Mouse (Mus musculus): Measurements from ENCODE around the gene Kif5c. TPM values are rescaled to one million over a fixed set of nuclear protein-coding genes. Genes with fewer than 3 reads are reported as not detected.

Kif5c gene
- polyA plus RNA-seq, 1 experiment from 2014 or later: 218 TPM

GRCm38 (mm10) chr2:49694727-49695126 lies 75.6 kb downstream of the Kif5c start:
- Histone ChIP-seq H3K4me1 (ENCODE audit: control insufficient read depth, insufficient read depth, low read length) (peaks cover 15% of the 10 kb centered on the region; the same call in 1 of the 2 replicates), H3K27me3 (ENCODE audit: control insufficient read depth, insufficient read depth, low read length) (no peaks in the 10 kb centered on the region), H3K27ac (ENCODE audit: low read depth, low read length) (no peak overlapping the region), H3K9me3 (ENCODE audit: control insufficient read depth, low read length) (no peaks in the 10 kb centered on the region), H3K9ac (replicated peaks; ENCODE audit: low read depth, low read length) (no peak overlapping the region), H3K4me3 (ENCODE audit: low read depth, low read length) (no peak overlapping the region), H3K36me3 (ENCODE audit: control insufficient read depth, insufficient read depth, low read length) (no peaks in the 10 kb centered on the region), H3K4me2 (ENCODE audit: low read depth, low read length) (no peak overlapping the region)
- 81% methylated on average over 10 of the region's 10 CpGs for WGBS
- no peak for ATAC-seq (ENCODE audit: low read depth)

- Histone ChIP-seq H3K9ac (replicated peaks; ENCODE audit: low read depth, low read length) (no peak overlapping the region), H3K27ac (ENCODE audit: low read depth, low read length) (no peak overlapping the region), H3K27me3 (ENCODE audit: control insufficient read depth, insufficient read depth, low read length) (no peaks in the 10 kb centered on the region), H3K36me3 (ENCODE audit: control insufficient read depth, insufficient read depth, low read length) (no peaks in the 10 kb centered on the region; the same call in 1 of the 2 replicates), H3K4me1 (ENCODE audit: control insufficient read depth, insufficient read depth, low read length) (peaks cover 15% of the 10 kb centered on the region; the same call in 1 of the 2 replicates), H3K4me2 (ENCODE audit: low read depth, low read length) (no peak overlapping the region), H3K4me3 (ENCODE audit: low read depth, low read length) (no peak overlapping the region), H3K9me3 (ENCODE audit: control insufficient read depth, low read length) (no peaks in the 10 kb centered on the region)
- 93% methylated on average over 3 of the region's 3 CpGs for WGBS
- ATAC-seq (ENCODE audit: low read depth): no peak
Observed at GRCm38 (mm10) chr2:49695461-49695860, 76.4 kb downstream of the Kif5c start.

- Histone ChIP-seq H3K4me2 (ENCODE audit: low read depth, low read length) (no peak overlapping the region), H3K27me3 (ENCODE audit: control insufficient read depth, insufficient read depth, low read length) (no peaks in the 10 kb centered on the region), H3K9me3 (ENCODE audit: control insufficient read depth, low read length) (no peaks in the 10 kb centered on the region), H3K9ac (replicated peaks; ENCODE audit: low read depth, low read length) (no peak overlapping the region), H3K27ac (ENCODE audit: low read depth, low read length) (no peak overlapping the region), H3K4me3 (ENCODE audit: low read depth, low read length) (no peak overlapping the region), H3K4me1 (ENCODE audit: control insufficient read depth, insufficient read depth, low read length) (peaks cover 12% of the 10 kb centered on the region; the same call in 1 of the 2 replicates), H3K36me3 (ENCODE audit: control insufficient read depth, insufficient read depth, low read length) (peaks cover 15% of the 10 kb centered on the region)
- WGBS: 93% methylated on average over 5 of the region's 5 CpGs
- no peak for ATAC-seq (ENCODE audit: low read depth)
Observed at GRCm38 (mm10) chr2:49698851-49699250, 79.8 kb downstream of the Kif5c start.

GRCm38 (mm10) chr2:49700176-49700971 lies 81.3 kb downstream of the Kif5c start:
- no peak; the same call in 1 of the 2 replicates for ATAC-seq (ENCODE audit: low read depth)
- Histone ChIP-seq H3K36me3 (ENCODE audit: control insufficient read depth, insufficient read depth, low read length) (peaks cover 22% of the 10 kb centered on the region), H3K9me3 (ENCODE audit: control insufficient read depth, low read length) (no peaks in the 10 kb centered on the region), H3K27me3 (ENCODE audit: control insufficient read depth, insufficient read depth, low read length) (no peaks in the 10 kb centered on the region), H3K4me3 (ENCODE audit: low read depth, low read length) (no peak overlapping the region), H3K9ac (replicated peaks; ENCODE audit: low read depth, low read length) (no peak overlapping the region), H3K4me2 (ENCODE audit: low read depth, low read length) (no peak overlapping the region), H3K27ac (ENCODE audit: low read depth, low read length) (no peak overlapping the region), H3K4me1 (ENCODE audit: control insufficient read depth, insufficient read depth, low read length) (peaks cover 12% of the 10 kb centered on the region; the same call in 1 of the 2 replicates)
- WGBS: 87% methylated on average over 22 of the region's 22 CpGs

GRCm38 (mm10) chr2:49710223-49710622 lies 91.1 kb downstream of the Kif5c start:
- Histone ChIP-seq H3K9ac (replicated peaks; ENCODE audit: low read depth, low read length) (no peak overlapping the region), H3K4me1 (ENCODE audit: control insufficient read depth, insufficient read depth, low read length) (no peaks in the 10 kb centered on the region), H3K27ac (ENCODE audit: low read depth, low read length) (no peak overlapping the region), H3K36me3 (ENCODE audit: control insufficient read depth, insufficient read depth, low read length) (peaks cover 18% of the 10 kb centered on the region), H3K4me3 (ENCODE audit: low read depth, low read length) (no peak overlapping the region), H3K27me3 (ENCODE audit: control insufficient read depth, insufficient read depth, low read length) (no peaks in the 10 kb centered on the region), H3K9me3 (ENCODE audit: control insufficient read depth, low read length) (no peaks in the 10 kb centered on the region), H3K4me2 (ENCODE audit: low read depth, low read length) (no peak overlapping the region)
- WGBS: 81% methylated on average over 3 of the region's 3 CpGs
- 0 out of 2 replicates have a peak, but pooled peaks have one; percentile 12 for ATAC-seq (ENCODE audit: low read depth)

- H3K9ac ChIP-seq (replicated peaks; ENCODE audit: low read depth, low read length): no peak overlapping the region
- no peaks in the 10 kb centered on the region for H3K4me1 ChIP-seq (ENCODE audit: control insufficient read depth, insufficient read depth, low read length)
- peaks cover 13% of the 10 kb centered on the region for H3K36me3 ChIP-seq (ENCODE audit: control insufficient read depth, insufficient read depth, low read length)
- WGBS: 77% methylated on average over 6 of the region's 6 CpGs
- H3K4me3 ChIP-seq (ENCODE audit: low read depth, low read length): no peak overlapping the region
- no peaks in the 10 kb centered on the region for H3K9me3 ChIP-seq (ENCODE audit: control insufficient read depth, low read length)
- H3K27ac ChIP-seq (ENCODE audit: low read depth, low read length): no peak overlapping the region
- no peak for ATAC-seq (ENCODE audit: low read depth)
- H3K4me2 ChIP-seq (ENCODE audit: low read depth, low read length): no peak overlapping the region
- no peaks in the 10 kb centered on the region for H3K27me3 ChIP-seq (ENCODE audit: control insufficient read depth, insufficient read depth, low read length)
Observed at GRCm38 (mm10) chr2:49711693-49712092, 92.6 kb downstream of the Kif5c start.

- Histone ChIP-seq H3K9me3 (ENCODE audit: control insufficient read depth, low read length) (no peaks in the 10 kb centered on the region), H3K9ac (replicated peaks; ENCODE audit: low read depth, low read length) (no peak overlapping the region), H3K36me3 (ENCODE audit: control insufficient read depth, insufficient read depth, low read length) (peaks cover 17% of the 10 kb centered on the region), H3K4me1 (ENCODE audit: control insufficient read depth, insufficient read depth, low read length) (no peaks in the 10 kb centered on the region), H3K4me3 (ENCODE audit: low read depth, low read length) (no peak overlapping the region), H3K27ac (ENCODE audit: low read depth, low read length) (no peak overlapping the region), H3K4me2 (ENCODE audit: low read depth, low read length) (no peak overlapping the region), H3K27me3 (ENCODE audit: control insufficient read depth, insufficient read depth, low read length) (no peaks in the 10 kb centered on the region)
- ATAC-seq (ENCODE audit: low read depth): no peak
- WGBS: 75% methylated on average over 7 of the region's 7 CpGs
Observed at GRCm38 (mm10) chr2:49712336-49712887, 93.3 kb downstream of the Kif5c start.

- Histone ChIP-seq H3K4me2 (ENCODE audit: low read depth, low read length) (no peak overlapping the region), H3K9me3 (ENCODE audit: control insufficient read depth, low read length) (no peaks in the 10 kb centered on the region), H3K27ac (ENCODE audit: low read depth, low read length) (no peak overlapping the region), H3K27me3 (ENCODE audit: control insufficient read depth, insufficient read depth, low read length) (no peaks in the 10 kb centered on the region), H3K4me3 (ENCODE audit: low read depth, low read length) (no peak overlapping the region), H3K4me1 (ENCODE audit: control insufficient read depth, insufficient read depth, low read length) (peaks cover 33% of the 10 kb centered on the region), H3K36me3 (ENCODE audit: control insufficient read depth, insufficient read depth, low read length) (peaks cover 11% of the 10 kb centered on the region; the same call in 1 of the 2 replicates), H3K9ac (replicated peaks; ENCODE audit: low read depth, low read length) (no peak overlapping the region)
- ATAC-seq (ENCODE audit: low read depth): no peak
- WGBS: 96% methylated on average over 7 of the region's 7 CpGs
Observed at GRCm38 (mm10) chr2:49716490-49716889, 97.4 kb downstream of the Kif5c start.

GRCm38 (mm10) chr2:49717437-49718116 lies 98.5 kb downstream of the Kif5c start:
- Histone ChIP-seq H3K36me3 (ENCODE audit: control insufficient read depth, insufficient read depth, low read length) (peaks cover 11% of the 10 kb centered on the region; the same call in 1 of the 2 replicates), H3K4me2 (ENCODE audit: low read depth, low read length) (no peak overlapping the region), H3K4me1 (ENCODE audit: control insufficient read depth, insufficient read depth, low read length) (peaks cover 44% of the 10 kb centered on the region), H3K4me3 (ENCODE audit: low read depth, low read length) (no peak overlapping the region), H3K27ac (ENCODE audit: low read depth, low read length) (peak overlapping the region; percentile 57), H3K9ac (replicated peaks; ENCODE audit: low read depth, low read length) (no peak overlapping the region), H3K27me3 (ENCODE audit: control insufficient read depth, insufficient read depth, low read length) (no peaks in the 10 kb centered on the region), H3K9me3 (ENCODE audit: control insufficient read depth, low read length) (no peaks in the 10 kb centered on the region)
- ATAC-seq (ENCODE audit: low read depth): no peak
- WGBS: 94% methylated on average over 18 of the region's 18 CpGs

Data from neural tube, embryonic 14.5 days (tissue).